Mouse (Mus musculus) midbrain, postnatal 0 days (tissue): ENCODE data around the gene Slx4ip. TPM values are rescaled to one million over a fixed set of nuclear protein-coding genes. Genes with fewer than 3 reads are reported as not detected.

ENCODE experiments used
- ATAC-seq: fragments of 200-750 bp; cut with Nextera tagmentation; 2 replicates; pipeline ENCODE4 v1.8.0; 2017; ENCODE audit warnings: moderate number of reproducible peaks, mild to moderate bottlenecking, moderate TSS enrichment, moderate library complexity; ENCODE audit not compliant: low FRiP score
- DNase-seq: peaks from one replicate; pipeline ENCODE4 v3.0.0-alpha.2; 2015; ENCODE audit warnings: low spot score
- H3K27ac ChIP-seq: fragments of 300-500 bp; sonication (generic); 2 replicates; pipeline ENCODE4 v1.5.1; 2014; ENCODE audit warnings: low read depth, mild to moderate bottlenecking, low read length, mixed read lengths
- H3K27me3 ChIP-seq: fragments of 300-500 bp; sonication (generic); 2 replicates; pipeline ENCODE4 v1.6.1; 2014; ENCODE audit warnings: low read length, control low read depth, mixed read lengths; ENCODE audit not compliant: insufficient read depth
- H3K36me3 ChIP-seq: fragments of 300-500 bp; sonication (generic); 2 replicates; pipeline ENCODE4 v1.6.1; 2014; ENCODE audit warnings: low read length, control low read depth, mixed read lengths; ENCODE audit not compliant: insufficient read depth
- H3K4me1 ChIP-seq: fragments of 300-500 bp; sonication (generic); 2 replicates; pipeline ENCODE4 v1.6.1; 2014; ENCODE audit warnings: mild to moderate bottlenecking, control low read depth, antibody characterized with exemption, low read length, mixed read lengths; ENCODE audit not compliant: insufficient read depth
- H3K4me2 ChIP-seq: fragments of 300-500 bp; sonication (generic); 2 replicates; pipeline ENCODE4 v1.6.1; 2014; ENCODE audit warnings: low read depth, mild to moderate bottlenecking, low read length, mixed read lengths; ENCODE audit not compliant: poor library complexity, severe bottlenecking
- H3K4me3 ChIP-seq: fragments of 300-500 bp; sonication (generic); 2 replicates; pipeline ENCODE4 v1.5.1; 2014; ENCODE audit warnings: low read depth, mild to moderate bottlenecking, low read length, moderate library complexity
- H3K9ac ChIP-seq: fragments of 300-500 bp; sonication (generic); replicated peaks from 2 replicates; pipeline ENCODE4 v1.6.1; 2014; ENCODE audit warnings: mild to moderate bottlenecking, low read length, moderate library complexity, mixed read lengths; ENCODE audit not compliant: poor library complexity, severe bottlenecking
- H3K9me3 ChIP-seq: fragments of 300-500 bp; sonication (generic); 2 replicates; pipeline ENCODE4 v1.6.1; 2016; ENCODE audit warnings: low read length, control low read depth
- CTCF ChIP-seq: IDR thresholded peaks from 2 replicates; pipeline ENCODE4 v1.5.1; 2016; ENCODE audit warnings: antibody characterized with exemption, mild to moderate bottlenecking
- WGBS: fragments of 180-500 bp; shearing (Covaris S2); extraction: QIAGEN DNeasy Blood & Tissue Kit; methylation state at CpG from one replicate; pipeline ENCODE4 v1.1.7; 2014; 5-methylcytosine and 5-hydroxymethylcytosine counted together
- polyA plus RNA-seq: library from polyadenylated mRNA; unstranded; fragments of >200 nt; fragmentation: Nextera tagmentation; extraction: Ambion mirVana; gene quantifications from 2 replicates; pipeline ENCODE4 v1.2.1, GENCODE M21; 2015
- total RNA-seq: library from RNA; depleted of rRNA; stranded (reverse); fragments of >200 nt; gene quantifications from 2 replicates; pipeline ENCODE4 v1.2.3, GENCODE M21; 2014

Slx4ip gene
- total and polyA plus RNA-seq, 2 experiments from 2014 or later: 8.5 to 9.7 TPM

GRCm38 (mm10) chr2:137107946-137108345 is 216.9 kb downstream of the Slx4ip start:
- WGBS: 56% methylated on average over 8 of the region's 8 CpGs

GRCm38 (mm10) chr2:137109321-137110213 is 218.5 kb downstream of the Slx4ip start:
- Histone ChIP-seq H3K27ac (no peak overlapping the region), H3K4me2 (no peak overlapping the region)
- no peak for TF ChIP-seq CTCF

More at GRCm38 (mm10) chr2:137107946-137108345, 216.9 kb downstream of the Slx4ip start:
- ATAC-seq (no peak), DNase-seq (no peak)
- H3K4me3 ChIP-seq: no peak overlapping the region
- H3K9me3 ChIP-seq: no peaks in the 10 kb centered on the region
- no peaks in the 10 kb centered on the region for H3K4me1 ChIP-seq
- no peaks in the 10 kb centered on the region for H3K36me3 ChIP-seq
- no peak for TF ChIP-seq CTCF
- H3K27me3 ChIP-seq: peaks cover 4% of the 10 kb centered on the region; the same call in 1 of the 2 replicates
- no peak overlapping the region for H3K27ac ChIP-seq
- H3K9ac ChIP-seq: no peak overlapping the region
- H3K4me2 ChIP-seq: no peak overlapping the region

GRCm38 (mm10) chr2:137110214-137110898 is 219.3 kb downstream of the Slx4ip start:
- Histone ChIP-seq H3K4me1 (no peaks in the 10 kb centered on the region), H3K36me3 (no peaks in the 10 kb centered on the region), H3K4me2 (no peak overlapping the region), H3K27me3 (peaks cover 4% of the 10 kb centered on the region; the same call in 1 of the 2 replicates), H3K27ac (no peak overlapping the region), H3K9ac (no peak overlapping the region), H3K4me3 (no peak overlapping the region), H3K9me3 (no peaks in the 10 kb centered on the region)
- ATAC-seq: 0 out of 2 replicates have a peak, but pooled peaks have one; percentile 10
- peak; percentile 66 for TF ChIP-seq CTCF
- WGBS: 27% methylated on average over 4 of the region's 4 CpGs
- DNase-seq: peak; percentile 41

More at GRCm38 (mm10) chr2:137109321-137110213, 218.5 kb downstream of the Slx4ip start:
- ATAC-seq: peak; percentile 48; the same call in 1 of the 2 replicates
- Histone ChIP-seq H3K9me3 (no peaks in the 10 kb centered on the region), H3K4me3 (no peak overlapping the region), H3K27me3 (peaks cover 4% of the 10 kb centered on the region; the same call in 1 of the 2 replicates), H3K36me3 (no peaks in the 10 kb centered on the region), H3K4me1 (no peaks in the 10 kb centered on the region), H3K9ac (no peak overlapping the region)
- WGBS: 26% methylated on average over 15 of the region's 15 CpGs
- peak; percentile 78 for DNase-seq

- 15% methylated on average over 11 of the region's 12 CpGs for WGBS
- ATAC-seq: no peak
- Histone ChIP-seq H3K27me3 (no peaks in the 10 kb centered on the region), H3K4me3 (peak overlapping the region; percentile 64), H3K27ac (no peak overlapping the region; the same call in 1 of the 2 replicates), H3K9me3 (no peaks in the 10 kb centered on the region), H3K4me2 (peak overlapping the region; percentile 99), H3K4me1 (no peaks in the 10 kb centered on the region; the same call in 1 of the 2 replicates), H3K9ac (no peak overlapping the region), H3K36me3 (no peaks in the 10 kb centered on the region)
- TF ChIP-seq CTCF: no peak
- peak; percentile 27 for DNase-seq
These were observed 222.5 kb downstream of the Slx4ip start for GRCm38 (mm10) chr2:137113288-137114061.

GRCm38 (mm10) chr2:137114248-137115096 is 223.5 kb downstream of the Slx4ip start:
- Histone ChIP-seq H3K9me3 (no peaks in the 10 kb centered on the region), H3K27me3 (no peaks in the 10 kb centered on the region)
- WGBS: under 1% methylated on average over 51 of the region's 51 CpGs

More at GRCm38 (mm10) chr2:137114248-137115096, 223.5 kb downstream of the Slx4ip start:
- DNase-seq (peak; percentile 86), ATAC-seq (peak; percentile 73)
- Histone ChIP-seq H3K4me2 (peak overlapping the region; percentile 99), H3K36me3 (no peaks in the 10 kb centered on the region), H3K4me3 (peak overlapping the region; percentile 64), H3K9ac (peak overlapping the region; percentile 62), H3K4me1 (no peaks in the 10 kb centered on the region; the same call in 1 of the 2 replicates), H3K27ac (peak overlapping the region; percentile 51; the same call in 1 of the 2 replicates)
- peak; percentile 79 for TF ChIP-seq CTCF
